Mouse (Mus musculus): ENCODE data around the gene Olfr566.

GRCm38 (mm10) chr7:102858665-102859064, at the start of gene Olfr566:
- TF ChIP-seq CTCF (IDR thresholded peaks at IDR 0.05; ENCODE audit: control insufficient read depth, insufficient read depth, insufficient read length) = no peak
- no peak for TF ChIP-seq USF1 (IDR thresholded peaks at IDR 0.05; ENCODE audit: low read depth)
- no peak for TF ChIP-seq CEBPB (IDR thresholded peaks at IDR 0.05; ENCODE audit: low read depth)
